Mouse (Mus musculus): Measurements from ENCODE around the gene R3hdm2. TPM values are rescaled to one million over a fixed set of nuclear protein-coding genes. Genes with fewer than 3 reads are reported as not detected.

The R3hdm2 gene
- polyA plus RNA-seq, 1 experiment = 70.7 TPM

DNA sequence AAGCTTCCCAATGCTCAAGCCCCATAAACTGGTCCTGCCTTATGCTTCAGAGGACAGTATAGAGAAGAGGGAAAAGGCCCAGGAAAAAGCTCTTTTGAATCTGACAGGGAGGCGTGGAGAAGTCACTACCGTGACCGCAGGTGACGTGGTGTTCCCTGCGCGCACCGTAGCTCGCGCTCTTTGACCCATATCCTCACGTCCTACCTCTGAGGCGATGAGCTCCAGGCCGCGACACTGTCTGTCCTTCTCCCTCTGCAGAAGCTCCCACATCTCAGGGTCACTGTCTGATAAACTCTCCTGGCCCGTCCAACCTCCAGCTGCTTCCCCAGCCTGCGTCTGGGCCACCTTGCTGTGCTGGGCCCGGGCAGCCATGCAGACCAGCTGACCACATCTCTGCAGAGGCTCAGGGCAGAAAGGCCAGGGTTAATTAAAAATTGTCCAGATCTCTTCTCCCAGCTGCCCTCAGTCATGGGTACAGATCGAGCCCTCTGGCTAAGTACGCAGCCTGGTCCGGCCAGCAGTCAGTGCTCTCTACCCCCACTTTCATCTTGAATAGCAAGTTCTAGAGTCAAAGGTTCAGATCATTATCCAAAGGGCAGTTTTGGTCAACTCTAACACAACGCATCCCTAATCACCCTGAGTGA is 140.7 kb downstream of the R3hdm2 start:
- Histone ChIP-seq H3K4me3 (ENCODE audit: insufficient read depth, low read depth, low read length) (peak overlapping the region; percentile 63; the same call in 1 of the 2 replicates), H3K27ac (replicated peaks; ENCODE audit: low read depth, low read length) (no peak overlapping the region)

DNA sequence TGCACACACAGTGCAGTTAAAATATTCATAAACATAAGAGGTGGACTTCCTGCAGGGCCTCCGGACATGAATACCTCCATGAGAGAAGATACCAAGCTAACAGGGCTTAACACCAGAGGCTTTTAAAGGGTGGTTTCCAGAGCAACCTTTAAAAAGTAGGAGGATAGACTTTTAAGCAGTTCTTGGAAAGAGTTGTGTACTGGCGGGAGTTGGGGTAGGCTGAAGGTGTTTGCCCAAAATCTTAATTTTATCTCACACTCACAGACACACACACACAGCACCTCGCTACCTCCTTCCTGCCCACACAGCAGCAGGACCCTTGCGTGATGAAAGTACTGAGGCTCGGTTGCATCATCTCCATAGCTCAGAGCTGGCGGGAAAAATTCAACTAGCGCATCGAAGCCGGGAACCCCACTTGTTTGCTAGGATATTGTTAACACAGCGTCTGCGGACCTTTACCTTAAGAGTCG is 141.5 kb downstream of the R3hdm2 start:
- H3K4me1 ChIP-seq (ENCODE audit: control insufficient read depth, insufficient read depth, insufficient read length, low read length) = no peaks in the 10 kb centered on the region
- peak overlapping the region; percentile 63 for H3K4me3 ChIP-seq (ENCODE audit: insufficient read depth, low read depth, low read length)
- no peak overlapping the region for H3K27ac ChIP-seq (replicated peaks; ENCODE audit: low read depth, low read length)

More for the DNA sequence above, 140.7 kb downstream of the R3hdm2 start:
- no peaks in the 10 kb centered on the region for H3K4me1 ChIP-seq (ENCODE audit: control insufficient read depth, insufficient read depth, insufficient read length, low read length)

GRCm38 (mm10) chr10:127522088-127522581 is 142.0 kb downstream of the R3hdm2 start, which contains the start of gene Shmt2:
Gene Shmt2, minus strand, starts transcription at chr10:127522444.
- no peaks in the 10 kb centered on the region for H3K4me1 ChIP-seq (ENCODE audit: control insufficient read depth, insufficient read depth, insufficient read length, low read length)
- H3K4me3 ChIP-seq (ENCODE audit: insufficient read depth, low read depth, low read length) = peak within 1 kb of the TSS; percentile 63
- no peak within 1 kb of the TSS for H3K27ac ChIP-seq (replicated peaks; ENCODE audit: low read depth, low read length)

DNA sequence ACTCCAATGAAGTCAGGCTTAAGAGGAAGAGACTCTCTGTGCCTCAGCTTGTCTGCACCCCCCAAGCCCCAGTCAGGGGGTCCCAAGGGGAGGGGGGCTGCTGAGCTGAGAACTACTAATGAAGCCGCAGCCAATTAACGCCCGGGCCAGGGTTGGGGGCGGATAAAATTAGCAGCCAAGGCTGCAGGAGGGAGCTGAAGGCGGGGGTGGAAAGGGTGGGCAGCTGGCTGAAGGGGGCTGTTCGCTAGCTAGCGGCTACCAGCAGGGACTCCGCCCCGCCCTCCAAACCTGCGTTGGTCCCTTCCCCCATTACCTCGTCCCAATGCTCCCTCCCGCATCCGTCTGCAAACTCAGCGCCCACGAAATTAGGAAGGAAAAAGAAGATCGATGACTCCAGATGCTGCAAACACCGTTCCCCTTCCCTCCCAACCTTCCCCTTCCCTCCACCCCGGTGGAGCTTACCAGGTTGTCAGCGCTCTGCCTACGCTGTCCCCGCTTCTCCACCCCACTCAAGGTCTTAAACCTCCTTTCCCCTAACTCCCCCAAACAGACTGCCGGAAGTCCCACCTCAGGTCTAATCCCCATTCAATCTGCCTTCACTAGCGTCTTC is 144.6 kb downstream of the R3hdm2 start:
- Histone ChIP-seq H3K4me3 (ENCODE audit: insufficient read depth, low read depth, low read length) (no peak overlapping the region), H3K4me1 (ENCODE audit: control insufficient read depth, insufficient read depth, insufficient read length, low read length) (no peaks in the 10 kb centered on the region), H3K27ac (replicated peaks; ENCODE audit: low read depth, low read length) (no peak overlapping the region)

GRCm38 (mm10) chr10:127526048-127526447 is 145.9 kb downstream of the R3hdm2 start:
- H3K4me3 ChIP-seq (ENCODE audit: insufficient read depth, low read depth, low read length) = no peak overlapping the region
- no peaks in the 10 kb centered on the region for H3K4me1 ChIP-seq (ENCODE audit: control insufficient read depth, insufficient read depth, insufficient read length, low read length)
- H3K27ac ChIP-seq (replicated peaks; ENCODE audit: low read depth, low read length) = no peak overlapping the region

DNA sequence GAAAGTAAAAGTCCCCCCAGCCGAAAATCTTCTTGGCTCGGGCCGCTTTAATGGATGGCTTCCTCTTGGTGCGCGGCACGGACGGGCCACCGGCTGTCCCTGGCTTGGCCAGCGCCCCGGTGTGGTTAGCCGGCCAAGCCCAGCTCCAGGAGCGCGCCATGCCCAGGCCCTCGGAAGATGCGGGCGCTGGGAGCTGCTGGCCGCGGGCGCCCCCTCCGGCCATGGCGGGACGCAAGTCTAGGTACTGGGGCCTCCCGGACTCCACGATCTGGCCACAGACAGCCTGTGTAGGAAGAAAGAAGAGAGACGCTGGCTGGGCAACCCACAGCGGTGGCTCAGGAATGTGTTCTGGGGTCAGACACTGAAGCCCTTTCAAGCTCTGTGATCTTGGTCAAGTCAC is 146.6 kb downstream of the R3hdm2 start:
- Histone ChIP-seq H3K27ac (replicated peaks; ENCODE audit: low read depth, low read length) (no peak overlapping the region), H3K4me3 (ENCODE audit: insufficient read depth, low read depth, low read length) (peak overlapping the region; percentile 35)

GRCm38 (mm10) chr10:127527481-127527880 is 147.4 kb downstream of the R3hdm2 start:
- Histone ChIP-seq H3K4me3 (ENCODE audit: insufficient read depth, low read depth, low read length) (no peak overlapping the region), H3K4me1 (ENCODE audit: control insufficient read depth, insufficient read depth, insufficient read length, low read length) (no peaks in the 10 kb centered on the region), H3K27ac (replicated peaks; ENCODE audit: low read depth, low read length) (no peak overlapping the region)

More for the DNA sequence above, 146.6 kb downstream of the R3hdm2 start:
- H3K4me1 ChIP-seq (ENCODE audit: control insufficient read depth, insufficient read depth, insufficient read length, low read length) = no peaks in the 10 kb centered on the region

GRCm38 (mm10) chr10:127530945-127531344 is 150.8 kb downstream of the R3hdm2 start:
- peaks cover 4% of the 10 kb centered on the region; the same call in 1 of the 2 replicates for H3K4me1 ChIP-seq (ENCODE audit: control insufficient read depth, insufficient read depth, insufficient read length, low read length)

DNA sequence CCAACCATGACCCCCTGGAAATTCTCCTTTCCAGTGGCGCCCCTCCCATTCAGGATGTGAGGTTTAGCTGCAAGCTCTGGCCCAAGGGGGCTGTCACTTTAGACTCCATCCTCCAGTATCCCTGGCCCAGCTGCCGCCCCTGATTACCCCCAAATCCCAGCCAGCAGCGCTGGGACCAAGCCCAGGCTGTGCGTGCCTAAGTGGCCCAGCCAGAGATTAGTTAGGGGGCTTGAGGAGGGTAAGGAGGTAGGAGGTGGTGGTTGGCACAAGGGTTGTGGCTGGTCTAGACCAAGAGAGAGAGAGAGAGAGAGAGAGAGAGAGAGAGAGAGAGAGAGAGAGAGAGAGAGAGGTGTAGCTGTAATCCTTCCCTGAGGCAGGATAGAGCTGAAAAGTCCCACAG is 151.4 kb downstream of the R3hdm2 start:
- Histone ChIP-seq H3K4me3 (ENCODE audit: insufficient read depth, low read depth, low read length) (no peak overlapping the region), H3K27ac (replicated peaks; ENCODE audit: low read depth, low read length) (no peak overlapping the region), H3K4me1 (ENCODE audit: control insufficient read depth, insufficient read depth, insufficient read length, low read length) (peaks cover 4% of the 10 kb centered on the region; the same call in 1 of the 2 replicates)

More at GRCm38 (mm10) chr10:127530945-127531344, 150.8 kb downstream of the R3hdm2 start:
- Histone ChIP-seq H3K27ac (replicated peaks; ENCODE audit: low read depth, low read length) (no peak overlapping the region), H3K4me3 (ENCODE audit: insufficient read depth, low read depth, low read length) (no peak overlapping the region)

DNA sequence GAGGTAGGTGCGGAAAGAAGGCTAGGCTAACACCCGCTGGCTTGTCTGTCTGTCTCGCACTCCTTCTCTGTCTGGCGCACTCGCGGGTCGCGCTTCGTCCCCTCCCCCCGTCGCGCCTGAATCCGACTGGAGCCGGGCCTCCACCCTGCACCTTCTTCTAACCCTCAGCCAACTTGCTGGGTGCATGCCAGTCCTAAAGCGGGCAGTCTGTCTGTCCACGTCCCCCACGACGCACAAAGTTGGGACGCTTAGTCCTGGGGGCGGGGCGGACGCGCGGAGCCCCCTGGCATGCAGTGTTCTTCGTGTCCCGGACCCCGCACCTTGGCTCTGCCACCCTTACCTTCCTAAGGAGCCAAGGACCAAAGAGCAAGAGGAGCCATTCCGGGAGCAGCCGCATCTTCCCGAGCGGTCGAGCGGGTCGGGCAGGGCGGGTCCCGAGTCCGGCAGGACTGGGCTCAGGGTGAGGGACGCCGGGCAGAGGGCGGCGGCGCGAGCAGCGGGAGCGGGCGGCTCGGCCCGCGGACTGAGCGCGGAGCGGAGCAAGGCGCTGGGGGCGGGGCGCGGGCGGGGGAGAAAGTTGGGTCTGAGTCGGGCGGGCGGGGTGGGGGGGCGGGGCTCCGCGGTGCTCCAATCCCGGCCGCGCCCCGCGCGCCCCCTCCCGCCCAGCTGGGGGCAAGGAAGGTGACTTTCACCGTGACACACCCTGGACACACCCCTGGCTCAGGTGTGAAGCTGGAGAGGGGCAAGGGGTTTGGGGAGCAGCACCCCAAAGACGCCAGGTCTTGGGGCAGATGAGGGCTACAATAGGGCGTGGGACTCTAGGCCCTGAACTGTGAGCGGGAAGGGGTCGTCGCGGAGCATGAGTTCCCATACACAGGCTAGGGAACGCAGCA is 154.2 kb downstream of the R3hdm2 start, which contains the start of gene Nxph4:
Nxph4 (minus strand) TSS at position 524 of the 893 bp plus-strand sequence.
- peak within 1 kb of the TSS; percentile 51 for H3K4me3 ChIP-seq (ENCODE audit: insufficient read depth, low read depth, low read length)
- no peak within 1 kb of the TSS for H3K27ac ChIP-seq (replicated peaks; ENCODE audit: low read depth, low read length)
- H3K4me1 ChIP-seq (ENCODE audit: control insufficient read depth, insufficient read depth, insufficient read length, low read length) = peaks cover 4% of the 10 kb centered on the region; the same call in 1 of the 2 replicates

- H3K27ac ChIP-seq (replicated peaks; ENCODE audit: low read depth, low read length) = no peak overlapping the region
- 0 out of 2 replicates have a peak overlapping the region, but pooled peaks have one; percentile 21 for H3K4me3 ChIP-seq (ENCODE audit: insufficient read depth, low read depth, low read length)
- H3K4me1 ChIP-seq (ENCODE audit: control insufficient read depth, insufficient read depth, insufficient read length, low read length) = peaks cover 4% of the 10 kb centered on the region; the same call in 1 of the 2 replicates
Observed at GRCm38 (mm10) chr10:127534929-127535384, 154.8 kb downstream of the R3hdm2 start.

DNA sequence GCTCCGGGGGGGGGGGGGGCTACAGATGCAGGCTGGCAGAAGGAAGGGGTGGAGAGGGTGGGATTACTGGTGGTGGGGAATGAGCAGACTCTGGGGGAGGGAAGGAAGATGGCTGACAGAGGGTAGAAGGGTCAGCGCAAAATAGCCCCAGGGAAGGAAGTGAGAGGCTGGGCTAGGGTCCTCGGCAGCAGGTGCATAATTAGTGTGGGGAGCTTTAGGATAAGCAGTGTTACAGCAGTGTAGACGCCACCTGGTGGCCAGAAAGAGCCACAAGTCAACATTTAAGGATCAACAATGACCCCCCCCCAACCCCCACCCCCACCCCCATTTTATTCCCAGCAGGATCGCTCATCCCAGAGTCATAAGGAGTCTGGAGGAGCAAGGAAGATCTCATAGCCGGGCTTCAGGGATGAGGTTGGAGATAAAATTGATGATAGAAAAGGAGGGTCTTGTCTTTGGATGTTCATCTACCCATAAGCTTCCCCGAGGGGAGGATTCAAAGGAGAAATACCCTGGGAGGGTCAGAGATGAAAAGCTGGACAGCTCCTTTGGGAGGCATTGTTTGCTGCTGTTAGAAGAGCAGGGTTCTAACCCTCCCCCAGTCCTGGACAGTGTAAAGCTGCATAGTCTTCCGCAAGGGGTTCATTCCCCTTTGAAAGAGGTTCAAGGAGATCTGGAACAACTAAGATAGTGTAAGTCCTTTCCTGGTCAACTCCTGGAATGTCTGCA is 156.6 kb downstream of the R3hdm2 start:
- Histone ChIP-seq H3K27ac (replicated peaks; ENCODE audit: low read depth, low read length) (no peak overlapping the region), H3K4me1 (ENCODE audit: control insufficient read depth, insufficient read depth, insufficient read length, low read length) (peaks cover 4% of the 10 kb centered on the region; the same call in 1 of the 2 replicates), H3K4me3 (ENCODE audit: insufficient read depth, low read depth, low read length) (no peak overlapping the region)

DNA sequence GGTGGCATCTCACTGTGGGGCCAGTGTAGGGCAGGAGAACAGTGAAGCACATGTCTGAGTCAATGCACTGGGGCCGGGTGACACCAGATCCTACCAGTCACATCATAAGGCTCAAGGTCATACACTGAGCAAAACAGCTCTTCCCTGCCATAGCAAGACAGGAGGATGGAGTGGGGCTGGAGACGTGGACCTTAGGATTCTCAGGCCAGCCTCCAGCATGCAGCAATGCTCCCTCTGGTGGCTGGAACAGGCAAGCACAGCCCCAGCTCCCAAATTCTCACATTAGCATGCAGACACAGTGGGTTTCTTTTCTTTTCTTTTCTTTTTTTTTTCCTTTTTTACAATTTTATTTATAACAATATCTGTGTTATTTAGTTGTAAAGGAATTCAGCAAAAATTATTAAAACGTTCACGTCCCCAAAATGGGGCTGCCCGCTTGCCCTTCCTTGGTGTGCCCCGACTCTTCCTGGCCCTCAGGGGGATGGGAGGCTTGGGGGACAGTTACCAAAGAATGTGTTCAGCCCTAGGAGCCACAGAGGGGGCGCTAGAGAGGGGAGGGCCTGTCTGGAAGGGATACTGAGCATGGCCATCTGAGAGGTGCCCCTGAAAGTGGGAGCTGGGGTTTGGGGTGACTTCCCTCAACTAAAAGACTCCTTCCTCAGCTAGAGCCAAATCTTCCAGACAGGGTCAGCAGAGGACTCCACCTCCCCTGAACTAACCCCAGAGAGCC is 157.9 kb downstream of the R3hdm2 start:
- H3K27ac ChIP-seq (replicated peaks; ENCODE audit: low read depth, low read length) = no peak overlapping the region
- peaks cover 4% of the 10 kb centered on the region; the same call in 1 of the 2 replicates for H3K4me1 ChIP-seq (ENCODE audit: control insufficient read depth, insufficient read depth, insufficient read length, low read length)
- H3K4me3 ChIP-seq (ENCODE audit: insufficient read depth, low read depth, low read length) = no peak overlapping the region
